Mouse (Mus musculus): ENCODE measurements around the gene Tmeff1. TPM values are rescaled to one million over a fixed set of nuclear protein-coding genes. Genes with fewer than 3 reads are reported as not detected.

Tmeff1 gene
- polyA plus RNA-seq, 1 experiment, result 39.8 TPM

DNA sequence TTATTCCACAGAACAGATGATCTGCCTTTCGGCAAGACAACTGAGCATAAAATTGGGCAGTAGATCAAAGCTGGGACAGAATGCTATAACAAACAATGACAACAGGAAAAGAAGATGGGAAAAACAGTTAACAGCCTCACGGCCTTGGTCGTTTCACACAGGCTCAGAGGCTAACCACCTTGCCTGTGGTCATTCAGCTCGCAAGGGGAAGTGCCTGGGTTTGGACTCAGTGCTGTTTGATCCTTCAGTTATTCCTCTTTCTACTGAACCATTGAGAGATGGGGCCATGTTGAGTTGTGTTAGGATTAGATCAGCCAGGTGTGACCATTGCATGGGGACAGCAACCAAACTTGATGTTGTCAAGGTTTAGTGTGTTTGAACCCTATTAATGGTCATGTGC is 75.2 kb downstream of the Tmeff1 start:
- TF ChIP-seq CTCF (IDR thresholded peaks at IDR 0.05; ENCODE audit: control insufficient read depth, insufficient read depth, insufficient replicate concordance, low read depth, low read length), result no peak
- no peak for TF ChIP-seq POLR2A (IDR thresholded peaks at IDR 0.05; ENCODE audit: control insufficient read depth, low read depth, low read length)
- Histone ChIP-seq H3K4me3 (ENCODE audit: control insufficient read depth, low read depth, low read length) (no peak overlapping the region), H3K4me1 (ENCODE audit: control insufficient read depth, insufficient read depth, low read length) (peaks cover 4% of the 10 kb centered on the region; the same call in 1 of the 2 replicates), H3K27me3 (ENCODE audit: control insufficient read depth, insufficient read depth, low read length) (no peaks in the 10 kb centered on the region), H3K27ac (ENCODE audit: control insufficient read depth, insufficient read depth, low read depth, low read length) (no peak overlapping the region), H3K36me3 (ENCODE audit: control insufficient read depth, insufficient read depth, low read length) (no peaks in the 10 kb centered on the region)

GRCm38 (mm10) chr4:48660619-48661575 is 75.9 kb downstream of the Tmeff1 start:
- Histone ChIP-seq H3K4me1 (ENCODE audit: control insufficient read depth, insufficient read depth, low read length) (peaks cover 4% of the 10 kb centered on the region; the same call in 1 of the 2 replicates), H3K27ac (ENCODE audit: control insufficient read depth, insufficient read depth, low read depth, low read length) (no peak overlapping the region), H3K27me3 (ENCODE audit: control insufficient read depth, insufficient read depth, low read length) (no peaks in the 10 kb centered on the region), H3K36me3 (ENCODE audit: control insufficient read depth, insufficient read depth, low read length) (no peaks in the 10 kb centered on the region), H3K4me3 (ENCODE audit: control insufficient read depth, low read depth, low read length) (no peak overlapping the region)
- TF ChIP-seq CTCF (IDR thresholded peaks at IDR 0.05; ENCODE audit: control insufficient read depth, insufficient read depth, insufficient replicate concordance, low read depth, low read length) (no peak), POLR2A (IDR thresholded peaks at IDR 0.05; ENCODE audit: control insufficient read depth, low read depth, low read length) (no peak)

DNA sequence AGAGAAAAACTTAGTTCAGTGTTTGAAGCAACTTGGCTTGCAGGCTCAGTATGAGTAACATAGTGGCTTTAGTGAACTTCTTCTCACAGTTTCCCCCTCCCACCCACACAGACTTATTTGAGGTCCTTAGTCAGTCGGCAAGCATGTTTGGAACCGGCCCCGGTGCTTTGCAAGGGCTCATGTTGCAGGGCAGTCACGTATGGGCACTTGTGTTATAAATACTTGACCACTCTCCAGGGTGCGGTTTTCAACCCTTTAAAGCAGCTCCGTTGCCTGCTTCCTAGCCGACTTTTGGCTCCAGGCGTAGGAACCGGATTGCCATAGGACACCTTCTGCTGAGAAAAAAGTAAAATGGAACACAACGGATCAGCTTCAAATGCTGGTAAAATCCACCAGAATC is 78.3 kb downstream of the Tmeff1 start, which contains the start of gene Cavin4:
Gene Cavin4 (plus strand): TSS at position 244 of the 400 bp plus-strand sequence.
- no peak within 1 kb of the TSS for H3K4me3 ChIP-seq (ENCODE audit: control insufficient read depth, low read depth, low read length)
- no peaks in the 10 kb centered on the region for H3K36me3 ChIP-seq (ENCODE audit: control insufficient read depth, insufficient read depth, low read length)
- no peak within 1 kb of the TSS for H3K27ac ChIP-seq (ENCODE audit: control insufficient read depth, insufficient read depth, low read depth, low read length)
- no peak for TF ChIP-seq CTCF (IDR thresholded peaks at IDR 0.05; ENCODE audit: control insufficient read depth, insufficient read depth, insufficient replicate concordance, low read depth, low read length)
- no peak for TF ChIP-seq POLR2A (IDR thresholded peaks at IDR 0.05; ENCODE audit: control insufficient read depth, low read depth, low read length)
- H3K27me3 ChIP-seq (ENCODE audit: control insufficient read depth, insufficient read depth, low read length), result no peaks in the 10 kb centered on the region
- peaks cover 4% of the 10 kb centered on the region; the same call in 1 of the 2 replicates for H3K4me1 ChIP-seq (ENCODE audit: control insufficient read depth, insufficient read depth, low read length)

GRCm38 (mm10) chr4:48664021-48664420 is 79.0 kb downstream of the Tmeff1 start:
- TF ChIP-seq POLR2A (IDR thresholded peaks at IDR 0.05; ENCODE audit: control insufficient read depth, low read depth, low read length) (no peak), CTCF (IDR thresholded peaks at IDR 0.05; ENCODE audit: control insufficient read depth, insufficient read depth, insufficient replicate concordance, low read depth, low read length) (no peak)
- H3K27me3 ChIP-seq (ENCODE audit: control insufficient read depth, insufficient read depth, low read length), result no peaks in the 10 kb centered on the region
- no peak overlapping the region for H3K4me3 ChIP-seq (ENCODE audit: control insufficient read depth, low read depth, low read length)
- H3K27ac ChIP-seq (ENCODE audit: control insufficient read depth, insufficient read depth, low read depth, low read length), result no peak overlapping the region
- H3K4me1 ChIP-seq (ENCODE audit: control insufficient read depth, insufficient read depth, low read length), result peaks cover 4% of the 10 kb centered on the region; the same call in 1 of the 2 replicates
- H3K36me3 ChIP-seq (ENCODE audit: control insufficient read depth, insufficient read depth, low read length), result no peaks in the 10 kb centered on the region

DNA sequence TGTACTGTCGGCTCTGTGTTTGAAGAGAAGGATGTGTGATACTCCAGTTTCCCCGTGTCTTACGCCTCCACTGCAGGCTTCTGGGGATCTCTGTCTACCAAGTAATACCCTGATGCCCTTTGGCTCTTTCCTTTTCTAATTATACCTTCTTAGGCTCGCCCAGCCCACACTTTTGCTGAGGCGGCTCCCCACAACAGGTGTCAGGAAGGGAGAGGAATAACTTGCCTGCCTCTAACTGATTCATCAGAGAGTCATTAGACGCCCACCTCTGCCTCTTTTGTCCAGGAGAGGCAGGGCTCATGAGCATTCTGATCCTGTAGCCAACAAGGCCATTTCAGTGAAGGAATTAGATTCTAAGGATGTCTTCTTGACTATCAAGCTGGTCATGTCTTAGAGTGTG is 82.3 kb downstream of the Tmeff1 start:
- no peaks in the 10 kb centered on the region for H3K27me3 ChIP-seq (ENCODE audit: control insufficient read depth, insufficient read depth, low read length)
- no peaks in the 10 kb centered on the region for H3K4me1 ChIP-seq (ENCODE audit: control insufficient read depth, insufficient read depth, low read length)
- no peaks in the 10 kb centered on the region for H3K36me3 ChIP-seq (ENCODE audit: control insufficient read depth, insufficient read depth, low read length)
- no peak overlapping the region for H3K4me3 ChIP-seq (ENCODE audit: control insufficient read depth, low read depth, low read length)
- H3K27ac ChIP-seq (ENCODE audit: control insufficient read depth, insufficient read depth, low read depth, low read length), result no peak overlapping the region
- TF ChIP-seq POLR2A (IDR thresholded peaks at IDR 0.05; ENCODE audit: control insufficient read depth, low read depth, low read length) (no peak), CTCF (IDR thresholded peaks at IDR 0.05; ENCODE audit: control insufficient read depth, insufficient read depth, insufficient replicate concordance, low read depth, low read length) (no peak)

GRCm38 (mm10) chr4:48672915-48673314 is 87.9 kb downstream of the Tmeff1 start:
- H3K27me3 ChIP-seq (ENCODE audit: control insufficient read depth, insufficient read depth, low read length), result no peaks in the 10 kb centered on the region
- no peaks in the 10 kb centered on the region; the same call in 1 of the 2 replicates for H3K4me1 ChIP-seq (ENCODE audit: control insufficient read depth, insufficient read depth, low read length)
- no peaks in the 10 kb centered on the region for H3K36me3 ChIP-seq (ENCODE audit: control insufficient read depth, insufficient read depth, low read length)
- TF ChIP-seq POLR2A (IDR thresholded peaks at IDR 0.05; ENCODE audit: control insufficient read depth, low read depth, low read length) (no peak), CTCF (IDR thresholded peaks at IDR 0.05; ENCODE audit: control insufficient read depth, insufficient read depth, insufficient replicate concordance, low read depth, low read length) (no peak)
- H3K27ac ChIP-seq (ENCODE audit: control insufficient read depth, insufficient read depth, low read depth, low read length), result 0 out of 2 replicates have a peak overlapping the region, but pooled peaks have one; percentile 56
- H3K4me3 ChIP-seq (ENCODE audit: control insufficient read depth, low read depth, low read length), result no peak overlapping the region

- TF ChIP-seq POLR2A (IDR thresholded peaks at IDR 0.05; ENCODE audit: control insufficient read depth, low read depth, low read length) (no peak), CTCF (IDR thresholded peaks at IDR 0.05; ENCODE audit: control insufficient read depth, insufficient read depth, insufficient replicate concordance, low read depth, low read length) (no peak)
- Histone ChIP-seq H3K4me3 (ENCODE audit: control insufficient read depth, low read depth, low read length) (no peak overlapping the region), H3K27me3 (ENCODE audit: control insufficient read depth, insufficient read depth, low read length) (no peaks in the 10 kb centered on the region), H3K27ac (ENCODE audit: control insufficient read depth, insufficient read depth, low read depth, low read length) (no peak overlapping the region), H3K36me3 (ENCODE audit: control insufficient read depth, insufficient read depth, low read length) (no peaks in the 10 kb centered on the region), H3K4me1 (ENCODE audit: control insufficient read depth, insufficient read depth, low read length) (no peaks in the 10 kb centered on the region; the same call in 1 of the 2 replicates)
These were observed 89.4 kb downstream of the Tmeff1 start for GRCm38 (mm10) chr4:48674412-48674811.
